Mouse (Mus musculus) embryo, embryonic 10.5 days (tissue): ENCODE results near the gene S100a7a.

Experiments used
- DNase-seq: peaks from one replicate; pipeline ENCODE4 v3.0.0-alpha.2; 2015; ENCODE audit warnings: low spot score

Gene S100a7a

GRCm38 (mm10) chr3:90653717-90654116 is at the start of gene S100a7a:
Gene S100a7a (plus strand): TSS chr3:90654017.
- no peak for DNase-seq

- no peak for DNase-seq
Observed at GRCm38 (mm10) chr3:90604416-90604815, 49.4 kb upstream of the S100a7a start.

DNA sequence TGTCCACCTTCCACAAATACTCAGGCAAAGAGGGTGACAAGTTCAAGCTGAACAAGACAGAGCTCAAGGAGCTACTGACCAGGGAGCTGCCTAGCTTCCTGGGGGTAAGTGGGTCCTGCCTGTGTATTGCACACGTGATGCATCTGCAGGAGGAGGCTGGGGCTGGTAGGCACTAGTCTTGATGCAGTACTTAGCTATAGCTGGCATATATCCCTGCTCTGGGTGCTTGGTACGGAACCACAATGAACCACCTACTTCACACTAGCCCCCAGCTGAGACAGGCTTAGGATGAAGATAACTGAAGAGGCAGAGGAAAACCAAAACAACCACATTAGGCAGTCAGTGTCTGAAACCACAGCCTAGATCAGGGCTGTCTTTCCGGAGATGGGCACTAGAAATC is 48.8 kb upstream of the S100a7a start:
- DNase-seq, result no peak

- no peak for DNase-seq
Observed at GRCm38 (mm10) chr3:90605736-90606135, 48.1 kb upstream of the S100a7a start.

- peak; percentile 72 for DNase-seq
Observed at GRCm38 (mm10) chr3:90606185-90606584, 47.6 kb upstream of the S100a7a start.

GRCm38 (mm10) chr3:90607361-90607760 is 46.5 kb upstream of the S100a7a start:
- DNase-seq, result no peak

GRCm38 (mm10) chr3:90608223-90608622 is 45.6 kb upstream of the S100a7a start, which contains the start of gene S100a5:
Gene S100a5 (plus strand): TSS chr3:90608523.
- no peak for DNase-seq

DNA sequence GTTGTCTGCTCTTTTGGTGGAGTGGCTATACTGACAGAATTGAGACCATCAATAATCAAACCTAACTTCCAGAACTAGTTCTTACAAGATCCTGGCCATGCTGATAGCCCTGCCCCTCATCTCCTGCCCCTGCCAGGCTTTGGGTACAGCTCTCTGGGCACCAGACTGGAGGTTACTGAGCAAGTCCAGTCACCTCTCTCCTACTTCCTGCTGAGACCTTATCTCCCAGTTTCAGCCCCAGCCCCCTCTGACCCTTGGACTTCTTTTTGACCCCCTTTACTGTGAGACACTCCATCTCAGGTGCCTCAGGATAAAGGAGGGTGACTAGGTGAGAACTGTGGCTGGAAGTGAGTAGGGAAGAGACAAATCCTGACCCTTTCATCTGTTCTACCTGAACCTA is 44.7 kb upstream of the S100a7a start:
- DNase-seq, result no peak

- DNase-seq, result no peak
Observed at GRCm38 (mm10) chr3:90611494-90611893, 42.3 kb upstream of the S100a7a start.

DNA sequence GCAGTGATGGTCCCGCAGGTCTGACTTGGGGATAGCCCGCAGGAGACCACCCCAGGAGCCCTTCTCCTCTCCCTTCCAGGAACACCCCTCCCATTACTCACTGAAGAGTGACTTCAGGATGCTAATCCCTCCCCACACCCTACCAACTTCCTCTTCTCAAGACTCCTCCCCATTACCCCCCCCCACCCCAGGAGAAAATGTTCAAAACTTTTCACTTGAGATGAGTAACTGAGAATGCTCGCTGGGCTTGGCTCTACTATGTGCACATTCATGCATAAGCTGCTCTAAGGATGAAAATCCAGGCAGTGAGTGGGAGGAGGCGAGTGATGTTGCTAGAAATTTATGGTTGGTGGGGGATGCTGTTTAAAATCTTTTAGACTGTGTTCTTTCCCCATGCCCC is 41.8 kb upstream of the S100a7a start:
- no peak for DNase-seq

DNA sequence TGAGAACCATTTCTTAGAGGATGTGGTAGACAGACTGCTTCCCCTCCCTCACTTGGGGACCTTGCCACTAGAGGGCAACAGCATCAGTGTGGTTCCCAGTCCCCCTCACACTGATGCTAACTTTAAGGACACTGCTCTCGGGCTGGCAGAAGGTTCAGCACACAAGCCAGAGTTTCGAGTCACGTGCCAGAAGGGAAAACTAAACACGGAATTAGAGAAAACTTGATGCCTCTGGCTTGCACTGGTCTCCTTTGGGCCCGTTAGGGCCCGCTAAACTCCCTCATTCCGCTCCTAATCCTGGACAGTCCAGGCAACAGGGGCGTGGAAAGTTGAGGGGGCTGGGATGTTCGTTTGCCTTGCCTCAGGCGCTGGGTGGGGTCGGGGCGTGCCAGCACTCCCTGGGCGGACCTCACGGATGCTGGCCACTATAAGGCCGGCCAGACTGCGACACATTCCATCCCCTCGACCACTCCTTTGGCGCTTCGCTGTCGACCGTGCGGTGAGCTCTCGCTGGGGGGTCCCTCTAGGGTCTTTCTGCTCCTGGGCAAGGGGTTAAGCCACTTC is 41.0 kb upstream of the S100a7a start, which contains the start of gene S100a6:
Gene S100a6 (plus strand): TSS at position 155 of the 564 bp plus-strand sequence.
- peak; percentile 84 for DNase-seq

DNA sequence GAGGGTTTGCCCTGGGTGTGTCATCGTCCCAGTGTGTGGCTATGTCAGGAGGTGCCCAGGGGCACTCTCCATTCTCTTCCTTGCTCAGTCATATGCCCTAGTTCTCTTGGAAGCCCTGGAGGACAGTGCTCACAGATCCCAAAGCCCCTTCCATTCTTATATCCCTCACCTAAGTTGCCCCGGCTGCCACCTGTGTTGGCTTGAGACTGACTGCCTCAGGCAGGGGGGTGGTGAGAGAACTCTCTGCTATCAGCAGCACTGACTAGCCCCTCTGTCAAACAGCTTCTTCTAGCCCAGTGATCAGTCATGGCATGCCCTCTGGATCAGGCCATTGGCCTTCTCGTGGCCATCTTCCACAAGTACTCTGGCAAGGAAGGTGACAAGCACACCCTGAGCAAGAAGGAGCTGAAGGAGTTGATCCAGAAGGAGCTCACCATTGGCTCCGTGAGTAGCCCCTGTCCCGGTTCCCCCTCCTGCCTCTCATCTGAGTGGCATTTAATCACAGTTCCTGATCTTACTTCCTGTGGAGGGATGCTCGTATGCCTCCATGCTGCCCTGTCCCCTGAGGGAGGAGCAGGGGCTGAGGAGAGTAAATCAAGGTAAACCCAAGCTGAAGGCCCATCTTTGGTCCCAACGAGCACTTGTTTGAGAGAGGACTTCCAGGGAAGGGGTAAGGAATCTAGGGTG is 40.2 kb upstream of the S100a7a start:
- DNase-seq, result no peak

- DNase-seq, result no peak
Observed at GRCm38 (mm10) chr3:90614148-90614530, 39.7 kb upstream of the S100a7a start.

DNA sequence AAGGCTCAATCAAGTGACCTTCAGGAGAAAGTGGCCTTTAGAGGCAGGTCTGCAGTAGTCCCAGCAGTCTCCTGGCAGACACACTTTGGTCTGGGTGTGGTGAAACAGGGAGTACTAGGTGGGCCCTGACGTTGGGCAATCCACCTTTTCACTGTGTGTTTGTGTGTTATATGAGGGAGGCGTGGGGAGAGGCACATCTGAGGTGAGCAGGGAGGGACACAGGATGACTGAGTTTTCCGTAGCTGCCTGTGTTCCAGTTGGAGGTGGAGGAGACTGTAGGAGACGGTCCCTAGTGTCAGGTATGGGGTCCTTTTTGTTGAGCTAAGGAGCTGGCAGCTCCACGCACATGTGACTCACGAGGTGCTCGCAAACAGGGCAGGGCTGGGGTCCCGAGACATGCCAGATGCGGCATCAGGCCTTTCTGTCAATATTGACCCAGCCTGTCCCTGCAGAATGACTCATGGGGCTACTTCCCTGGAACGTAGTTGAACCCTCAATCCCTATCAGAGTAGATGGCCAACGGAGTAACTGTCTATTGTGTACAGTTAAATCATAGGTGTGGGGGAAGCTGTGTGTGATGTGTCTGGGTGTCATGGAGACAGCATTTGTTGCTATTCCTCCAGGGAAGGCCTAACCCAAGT is 39.1 kb upstream of the S100a7a start:
- no peak for DNase-seq

DNA sequence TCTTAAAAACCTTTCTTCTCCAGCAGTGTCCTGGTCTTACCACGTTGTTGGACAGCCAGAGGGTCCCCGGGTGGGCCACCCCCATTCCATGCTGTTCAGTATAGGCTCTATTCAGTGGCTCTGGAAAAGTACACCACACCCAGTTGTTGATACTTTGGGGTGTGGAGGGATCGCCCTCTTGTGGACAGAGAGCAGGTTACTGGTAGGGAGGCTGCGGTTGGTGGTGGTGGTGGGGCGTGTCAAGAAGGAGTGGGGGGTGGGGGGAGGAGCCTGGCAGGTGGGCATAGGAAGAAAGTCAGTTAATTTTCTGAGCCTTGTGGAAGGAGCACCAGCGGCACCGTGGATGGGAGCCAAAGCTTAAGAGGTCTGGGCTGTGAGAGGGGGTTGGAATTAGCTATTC is 38.4 kb upstream of the S100a7a start:
- peak; percentile 78 for DNase-seq

DNA sequence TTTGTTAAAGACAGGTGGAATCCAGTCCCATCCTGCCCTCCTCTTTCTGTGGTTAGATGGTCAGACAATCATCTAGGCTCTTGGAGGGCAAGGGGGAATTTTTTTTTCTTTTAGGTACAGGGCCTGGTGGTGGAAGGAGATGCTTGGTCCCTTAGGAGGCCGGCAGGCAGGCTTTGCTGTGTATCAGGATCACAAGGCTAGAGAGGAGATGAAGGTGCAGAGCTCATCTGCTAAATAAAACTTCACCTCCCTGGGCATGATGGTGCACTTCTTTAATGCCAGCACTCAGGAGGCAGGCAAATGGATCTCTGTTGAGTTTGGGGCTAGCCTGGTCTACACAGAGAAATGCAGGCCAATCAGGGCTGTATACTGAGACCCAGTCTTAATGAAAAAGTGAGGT is 37.9 kb upstream of the S100a7a start:
- no peak for DNase-seq

GRCm38 (mm10) chr3:90617586-90617985 is 36.2 kb upstream of the S100a7a start:
- DNase-seq, result no peak

GRCm38 (mm10) chr3:90621552-90621951 is 32.3 kb upstream of the S100a7a start:
- DNase-seq, result no peak

- DNase-seq, result peak; percentile 61
Observed at GRCm38 (mm10) chr3:90623435-90624071, 30.3 kb upstream of the S100a7a start.

DNA sequence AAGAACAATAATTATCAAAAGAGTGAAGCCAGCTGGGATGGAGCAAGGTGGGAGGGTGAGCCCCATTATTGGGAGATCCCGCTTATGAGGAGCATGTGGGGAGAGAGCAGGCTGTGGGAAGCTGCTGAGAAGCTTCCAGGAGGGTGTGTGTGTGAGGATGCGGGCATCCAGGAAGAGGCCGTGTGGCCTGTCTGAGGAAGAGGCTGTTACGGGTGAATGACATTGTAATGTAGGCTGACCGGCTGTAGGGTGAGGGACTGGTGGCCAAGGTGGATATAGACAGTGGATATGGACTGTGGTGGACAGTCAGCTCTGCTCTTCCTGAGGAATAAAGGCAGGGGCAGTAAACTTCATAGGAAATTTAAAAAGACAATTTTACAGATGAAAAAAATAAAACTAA is 28.3 kb upstream of the S100a7a start:
- no peak for DNase-seq

GRCm38 (mm10) chr3:90626266-90627021 is 27.4 kb upstream of the S100a7a start:
- no peak for DNase-seq

DNA sequence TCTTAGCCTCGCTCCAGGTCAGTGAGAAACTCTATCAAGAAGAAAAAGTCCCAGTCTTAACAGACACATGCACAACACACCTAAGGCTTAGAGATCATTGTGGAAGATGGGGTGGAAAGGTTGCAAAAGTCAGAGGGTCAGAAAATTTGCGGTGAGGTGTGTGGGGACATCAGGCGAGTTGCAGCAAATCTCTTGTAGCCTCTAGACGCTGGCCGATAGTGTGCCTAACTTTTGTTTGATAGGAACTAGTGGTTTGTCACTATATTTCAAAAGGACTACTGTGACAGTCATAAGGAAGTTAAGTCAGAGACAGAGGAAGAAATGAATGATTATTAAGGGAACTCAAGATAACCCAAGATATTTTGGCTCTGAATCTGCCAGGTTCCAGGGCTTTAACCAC is 26.5 kb upstream of the S100a7a start:
- DNase-seq, result no peak
